Mouse (Mus musculus) heart, embryonic 12.5 days (tissue): ENCODE results near the gene Ttll9. TPM values are rescaled to one million over a fixed set of nuclear protein-coding genes. Genes with fewer than 3 reads are reported as not detected.

Experiments used
- ATAC-seq: fragments of 200-750 bp; cut with Nextera tagmentation; 2 replicates; pipeline ENCODE4 v1.8.0; 2017; ENCODE audit warnings: moderate TSS enrichment, moderate library complexity; ENCODE audit not compliant: insufficient number of reproducible peaks, low FRiP score
- H3K27ac ChIP-seq: fragments of 300-500 bp; sonication (generic); 2 replicates; pipeline ENCODE4 v1.5.1; 2016; ENCODE audit warnings: mild to moderate bottlenecking, moderate library complexity; ENCODE audit not compliant: poor library complexity, severe bottlenecking
- H3K27me3 ChIP-seq: fragments of 300-500 bp; sonication (generic); replicated peaks from 2 replicates; pipeline ENCODE4 v1.6.1; 2016; ENCODE audit warnings: mild to moderate bottlenecking, moderate library complexity
- H3K36me3 ChIP-seq: fragments of 300-500 bp; sonication (generic); 2 replicates; pipeline ENCODE4 v1.6.1; 2016; ENCODE audit warnings: mild to moderate bottlenecking, moderate library complexity
- H3K4me1 ChIP-seq: fragments of 300-500 bp; sonication (generic); replicated peaks from 2 replicates; pipeline ENCODE4 v1.6.1; 2016; ENCODE audit warnings: mild to moderate bottlenecking
- H3K4me2 ChIP-seq: fragments of 300-500 bp; sonication (generic); 2 replicates; pipeline ENCODE4 v1.6.1; 2016; ENCODE audit warnings: mild to moderate bottlenecking, moderate library complexity
- H3K4me3 ChIP-seq: fragments of 300-500 bp; sonication (generic); 2 replicates; pipeline ENCODE4 v1.5.1; 2016; ENCODE audit warnings: mild to moderate bottlenecking
- H3K9ac ChIP-seq: fragments of 300-500 bp; sonication (generic); 2 replicates; pipeline ENCODE4 v1.6.1; 2016; ENCODE audit warnings: mild to moderate bottlenecking, moderate library complexity
- H3K9me3 ChIP-seq: fragments of 300-500 bp; sonication (generic); replicated peaks from 2 replicates; pipeline ENCODE4 v1.6.1; 2016; ENCODE audit warnings: mild to moderate bottlenecking, moderate library complexity
- WGBS: fragments of 180-500 bp; shearing (Covaris S2); methylation state at CpG from one replicate; pipeline ENCODE4 v1.1.7; 2016; 5-methylcytosine and 5-hydroxymethylcytosine counted together
- polyA plus RNA-seq: library from polyadenylated mRNA; unstranded; fragments of >200 nt; fragmentation: Nextera tagmentation; extraction: Ambion mirVana; gene quantifications from 2 replicates; pipeline ENCODE4 v1.2.1, GENCODE M21; 2016

The Ttll9 gene
- polyA plus RNA-seq, 1 experiment from 2014 or later: 0.38 TPM

DNA sequence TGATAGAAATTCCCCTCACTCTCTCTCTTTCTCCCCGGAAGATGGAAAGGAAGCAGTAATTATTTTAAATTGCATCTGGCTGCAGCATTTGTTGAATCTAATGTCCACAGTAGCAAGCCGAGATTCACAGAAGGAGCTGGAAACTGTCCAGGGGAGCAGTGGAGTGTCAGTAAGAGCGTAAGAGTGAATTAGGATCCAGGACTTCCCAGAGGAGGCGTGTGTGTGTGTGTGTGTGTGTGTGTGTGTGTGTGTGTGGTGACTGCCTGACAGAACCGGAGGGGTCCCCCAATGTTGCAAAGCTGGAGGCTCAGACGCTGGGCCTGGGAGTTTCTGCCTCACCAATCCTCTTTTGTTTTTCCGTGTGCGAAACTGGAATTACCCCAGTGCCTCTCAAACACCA lies 53.5 kb downstream of the Ttll9 start:
- WGBS: 46% methylated on average over 8 of the region's 8 CpGs
- Histone ChIP-seq H3K9me3 (no peaks in the 10 kb centered on the region), H3K27ac (no peak overlapping the region), H3K36me3 (peaks cover 28% of the 10 kb centered on the region), H3K4me2 (no peak overlapping the region), H3K4me3 (no peak overlapping the region), H3K27me3 (peaks cover 38% of the 10 kb centered on the region), H3K4me1 (peaks cover 10% of the 10 kb centered on the region), H3K9ac (no peak overlapping the region)
- no peak for ATAC-seq

DNA sequence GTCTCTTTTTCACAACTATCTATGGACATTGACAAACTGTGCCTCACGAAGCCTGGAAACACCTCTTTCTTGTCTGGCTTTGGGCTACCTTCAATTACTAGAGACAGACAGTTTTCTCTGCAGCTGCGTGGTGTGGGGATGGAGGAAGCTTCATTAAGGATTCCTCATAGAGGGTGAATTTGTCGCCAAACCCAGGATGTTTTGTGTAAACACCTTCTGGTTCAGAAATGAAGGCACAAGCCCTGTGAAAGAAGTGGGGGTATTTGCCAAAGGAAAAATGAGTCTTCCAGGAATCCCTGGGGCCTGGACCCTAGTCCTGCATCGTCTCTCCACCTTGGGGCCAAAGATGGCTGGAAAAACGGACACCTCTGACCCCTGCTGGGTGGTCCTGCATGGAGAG lies 54.5 kb downstream of the Ttll9 start:
- no peak for ATAC-seq
- Histone ChIP-seq H3K4me2 (no peak overlapping the region), H3K27ac (no peak overlapping the region), H3K36me3 (peaks cover 19% of the 10 kb centered on the region), H3K4me1 (peaks cover 10% of the 10 kb centered on the region), H3K27me3 (peaks cover 39% of the 10 kb centered on the region), H3K9me3 (no peaks in the 10 kb centered on the region), H3K9ac (no peak overlapping the region), H3K4me3 (no peak overlapping the region)
- 44% methylated on average over 5 of the region's 5 CpGs for WGBS

DNA sequence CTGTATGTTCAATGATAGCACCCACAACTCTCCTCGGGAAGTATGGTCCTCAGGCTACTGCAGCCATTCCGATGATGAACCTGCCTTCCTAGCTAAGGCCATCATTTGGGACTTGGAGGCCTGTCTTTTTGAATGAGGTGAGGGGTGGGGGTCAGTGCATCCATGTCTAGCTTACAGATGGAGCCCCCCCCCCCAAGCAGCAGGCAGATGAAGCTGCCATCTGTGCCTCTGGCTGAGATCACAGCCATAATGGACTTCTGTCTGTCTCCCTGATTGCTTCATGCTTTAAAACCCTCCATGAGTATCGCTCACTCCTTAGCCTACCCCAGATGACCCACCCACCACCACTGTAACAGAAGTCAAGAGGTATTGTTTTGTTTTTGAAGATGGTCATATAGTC lies 57.1 kb downstream of the Ttll9 start:
- H3K9me3 ChIP-seq: no peaks in the 10 kb centered on the region
- peaks cover 5% of the 10 kb centered on the region for H3K4me1 ChIP-seq
- WGBS: 70% methylated on average over 3 of the region's 3 CpGs
- no peak for ATAC-seq
- H3K36me3 ChIP-seq: no peaks in the 10 kb centered on the region
- no peak overlapping the region for H3K9ac ChIP-seq
- no peak overlapping the region for H3K4me2 ChIP-seq
- peaks cover 49% of the 10 kb centered on the region for H3K27me3 ChIP-seq
- no peak overlapping the region for H3K27ac ChIP-seq
- H3K4me3 ChIP-seq: no peak overlapping the region

DNA sequence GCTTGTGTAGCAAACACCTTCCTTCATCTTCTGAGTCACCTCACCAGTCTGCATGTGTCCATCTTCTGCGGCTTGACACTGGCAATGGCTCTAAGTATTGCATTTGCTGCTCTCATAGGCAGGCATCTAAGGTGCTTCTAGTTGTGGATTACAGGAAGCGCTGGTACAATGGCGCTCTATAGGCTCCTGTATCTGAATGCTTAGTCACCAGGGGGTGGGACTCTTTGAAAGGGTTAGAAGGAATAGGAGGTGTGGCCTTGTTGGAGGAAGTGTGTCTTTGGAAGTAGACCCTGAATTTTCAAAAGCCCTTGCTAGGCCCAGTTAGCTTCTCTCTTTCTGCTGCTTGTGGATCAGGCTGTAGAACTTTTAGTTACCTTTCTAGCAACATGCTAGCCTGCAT lies 58.9 kb downstream of the Ttll9 start:
- Histone ChIP-seq H3K27me3 (peaks cover 54% of the 10 kb centered on the region), H3K36me3 (no peaks in the 10 kb centered on the region), H3K4me1 (no peaks in the 10 kb centered on the region), H3K9me3 (no peaks in the 10 kb centered on the region), H3K9ac (no peak overlapping the region), H3K4me3 (no peak overlapping the region), H3K27ac (no peak overlapping the region), H3K4me2 (no peak overlapping the region)
- 58% methylated on average over 3 of the region's 3 CpGs for WGBS
- ATAC-seq: no peak

DNA sequence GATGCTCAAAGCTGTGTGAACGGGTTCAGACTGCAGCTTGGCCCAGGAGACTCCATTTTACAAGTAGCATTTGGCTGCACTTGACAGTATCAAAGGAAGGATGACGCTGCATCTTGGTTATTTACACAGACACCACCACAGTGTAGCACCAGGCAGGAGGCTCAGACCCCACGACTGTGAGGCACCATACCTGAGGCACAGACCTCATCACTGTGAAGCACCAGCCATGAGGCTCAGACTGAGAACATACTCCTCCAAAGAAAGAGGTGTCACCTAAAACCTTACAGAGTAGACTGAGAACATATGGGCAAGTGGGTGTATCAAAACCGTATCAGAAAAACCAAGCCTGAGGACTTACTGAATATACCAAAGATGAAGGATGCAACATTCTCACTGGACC lies 60.6 kb downstream of the Ttll9 start:
- Histone ChIP-seq H3K4me1 (no peaks in the 10 kb centered on the region), H3K9ac (no peak overlapping the region), H3K4me2 (no peak overlapping the region), H3K27me3 (peaks cover 53% of the 10 kb centered on the region), H3K4me3 (no peak overlapping the region), H3K27ac (no peak overlapping the region), H3K9me3 (no peaks in the 10 kb centered on the region), H3K36me3 (no peaks in the 10 kb centered on the region)
- no peak for ATAC-seq
- WGBS: 58% methylated on average over 4 of the region's 4 CpGs

DNA sequence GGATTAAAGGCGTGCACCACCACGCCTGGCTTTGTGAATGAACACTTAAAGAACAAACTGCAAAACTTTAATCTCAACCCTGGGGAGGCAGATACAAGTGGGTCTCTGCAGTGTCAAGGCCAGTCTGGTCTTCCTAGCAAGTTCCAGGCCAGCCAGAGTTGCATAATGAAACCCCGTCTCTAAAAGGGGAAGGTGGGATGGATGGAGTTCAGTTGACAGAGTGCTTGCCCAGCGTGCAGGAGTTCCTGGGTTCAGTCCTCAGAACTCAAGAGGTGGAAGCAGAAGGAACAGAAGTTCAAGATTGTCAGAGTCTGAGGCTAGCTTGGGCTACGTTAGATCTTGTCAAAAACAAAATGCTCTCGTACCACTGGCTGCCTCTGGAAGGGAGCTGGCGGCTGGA lies 63.8 kb downstream of the Ttll9 start:
- H3K4me3 ChIP-seq: no peak overlapping the region
- no peak for ATAC-seq
- H3K27me3 ChIP-seq: peaks cover 59% of the 10 kb centered on the region
- H3K9ac ChIP-seq: no peak overlapping the region
- H3K9me3 ChIP-seq: no peaks in the 10 kb centered on the region
- no peaks in the 10 kb centered on the region for H3K4me1 ChIP-seq
- no peaks in the 10 kb centered on the region for H3K36me3 ChIP-seq
- H3K27ac ChIP-seq: no peak overlapping the region
- 77% methylated on average over 7 of the region's 7 CpGs for WGBS
- no peak overlapping the region for H3K4me2 ChIP-seq

DNA sequence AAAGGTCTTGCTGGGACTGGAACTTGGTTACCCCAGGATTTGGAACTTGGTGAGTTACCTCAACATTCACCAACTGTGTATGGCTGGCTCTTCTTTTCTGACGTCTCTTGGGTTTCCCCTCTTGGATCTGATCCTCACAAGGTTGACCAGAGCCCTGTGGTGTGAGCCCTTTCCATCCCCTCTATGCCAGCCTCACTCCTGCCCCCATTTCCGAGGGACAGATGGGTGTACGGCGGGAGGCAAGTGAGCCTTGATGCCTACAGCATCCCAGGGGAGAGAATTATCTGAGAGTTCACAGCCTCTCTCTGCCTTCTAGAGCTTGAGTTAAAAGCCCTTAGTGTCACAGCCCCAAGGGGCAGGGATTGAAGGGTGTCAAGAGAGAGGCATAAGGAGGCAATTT lies 65.2 kb downstream of the Ttll9 start:
- H3K4me2 ChIP-seq: no peak overlapping the region
- WGBS: 48% methylated on average over 4 of the region's 4 CpGs
- no peaks in the 10 kb centered on the region for H3K9me3 ChIP-seq
- H3K27ac ChIP-seq: no peak overlapping the region
- H3K9ac ChIP-seq: no peak overlapping the region
- H3K36me3 ChIP-seq: no peaks in the 10 kb centered on the region
- H3K4me3 ChIP-seq: no peak overlapping the region
- peaks cover 73% of the 10 kb centered on the region for H3K27me3 ChIP-seq
- H3K4me1 ChIP-seq: peaks cover 6% of the 10 kb centered on the region
- ATAC-seq: no peak

DNA sequence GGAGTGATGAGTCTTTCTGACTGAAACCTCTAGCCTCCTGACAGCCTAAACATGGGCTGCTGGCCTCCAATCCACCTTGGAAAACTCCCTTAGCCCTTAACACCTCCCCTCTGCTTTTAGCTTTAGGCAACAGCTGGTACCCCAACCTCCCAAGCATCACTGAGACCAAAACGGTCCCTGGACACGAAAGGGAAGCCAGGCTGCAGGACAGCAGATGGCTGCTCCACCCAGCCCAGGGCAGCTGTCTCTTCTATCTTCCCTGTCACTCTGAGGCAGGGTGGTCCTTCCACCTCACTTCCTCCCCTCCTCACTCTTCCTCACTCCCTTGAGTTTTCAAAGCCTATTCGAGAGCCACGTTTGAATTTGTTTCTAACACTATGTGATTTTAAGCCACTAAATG lies 68.1 kb downstream of the Ttll9 start:
- peaks cover 88% of the 10 kb centered on the region for H3K27me3 ChIP-seq
- no peak overlapping the region for H3K27ac ChIP-seq
- no peak overlapping the region for H3K9ac ChIP-seq
- H3K36me3 ChIP-seq: no peaks in the 10 kb centered on the region
- H3K4me2 ChIP-seq: no peak overlapping the region
- H3K4me1 ChIP-seq: peaks cover 6% of the 10 kb centered on the region
- ATAC-seq: no peak
- no peak overlapping the region for H3K4me3 ChIP-seq
- H3K9me3 ChIP-seq: no peaks in the 10 kb centered on the region
- 16% methylated on average over 4 of the region's 4 CpGs for WGBS

DNA sequence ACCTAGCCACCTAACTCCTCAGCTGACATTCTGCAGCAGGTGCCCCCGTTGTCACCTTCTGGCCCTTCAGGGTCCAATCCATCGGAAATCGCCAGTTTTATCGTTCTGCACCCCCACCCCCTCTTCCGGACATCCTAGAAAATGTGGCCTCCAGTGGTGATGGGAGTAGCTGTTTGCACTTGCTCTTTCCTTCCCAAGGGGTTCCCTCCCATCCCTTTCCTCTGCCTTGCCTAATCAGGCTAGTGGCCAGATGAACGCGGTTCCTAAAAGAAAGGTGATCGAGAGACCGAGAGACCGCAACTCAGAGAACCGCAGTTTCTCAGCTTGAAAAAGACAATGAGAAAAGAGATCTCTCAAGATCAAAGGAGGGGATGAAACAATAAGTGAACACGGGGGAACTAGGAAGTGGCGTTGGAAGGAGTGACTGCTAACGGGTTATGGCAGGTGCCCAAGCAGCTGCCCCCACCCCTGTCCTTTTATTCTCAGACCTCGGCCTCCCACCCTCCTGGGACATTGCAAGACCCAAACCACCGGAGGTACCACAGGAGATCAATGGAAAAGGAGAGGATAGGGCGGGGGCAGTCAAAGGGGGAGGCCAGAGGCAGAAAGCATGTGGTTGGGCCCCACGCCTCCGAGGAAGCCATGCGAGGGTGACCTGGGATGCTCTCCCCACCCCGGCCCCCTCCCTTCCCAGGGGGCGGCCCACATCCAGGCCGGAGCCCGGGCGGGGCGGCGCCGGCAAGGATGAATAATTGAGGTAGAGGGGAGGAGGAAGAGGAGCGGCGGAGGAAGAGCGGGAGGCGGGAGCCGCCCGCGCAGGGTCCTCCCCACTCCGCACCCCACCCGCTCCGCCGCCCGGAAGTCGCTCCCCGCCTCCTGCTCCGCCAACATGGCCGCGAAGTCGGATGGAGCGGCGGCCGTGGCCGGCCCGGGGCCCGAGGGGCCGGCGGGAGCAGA lies 69.1 kb downstream of the Ttll9 start, which contains the start of gene Xkr7:
Gene Xkr7 (plus strand): TSS at position 727 of the 957 bp plus-strand sequence.
- ATAC-seq: peak; percentile 39; the same call in 1 of the 2 replicates
- Histone ChIP-seq H3K9ac (no peak within 1 kb of the TSS), H3K4me2 (peak within 1 kb of the TSS; percentile 80), H3K4me1 (peaks cover 6% of the 10 kb centered on the region), H3K4me3 (peak within 1 kb of the TSS; percentile 49), H3K27me3 (peaks cover 90% of the 10 kb centered on the region), H3K27ac (no peak within 1 kb of the TSS), H3K9me3 (no peaks in the 10 kb centered on the region), H3K36me3 (no peaks in the 10 kb centered on the region)
- WGBS: 3% methylated on average over 49 of the region's 54 CpGs

DNA sequence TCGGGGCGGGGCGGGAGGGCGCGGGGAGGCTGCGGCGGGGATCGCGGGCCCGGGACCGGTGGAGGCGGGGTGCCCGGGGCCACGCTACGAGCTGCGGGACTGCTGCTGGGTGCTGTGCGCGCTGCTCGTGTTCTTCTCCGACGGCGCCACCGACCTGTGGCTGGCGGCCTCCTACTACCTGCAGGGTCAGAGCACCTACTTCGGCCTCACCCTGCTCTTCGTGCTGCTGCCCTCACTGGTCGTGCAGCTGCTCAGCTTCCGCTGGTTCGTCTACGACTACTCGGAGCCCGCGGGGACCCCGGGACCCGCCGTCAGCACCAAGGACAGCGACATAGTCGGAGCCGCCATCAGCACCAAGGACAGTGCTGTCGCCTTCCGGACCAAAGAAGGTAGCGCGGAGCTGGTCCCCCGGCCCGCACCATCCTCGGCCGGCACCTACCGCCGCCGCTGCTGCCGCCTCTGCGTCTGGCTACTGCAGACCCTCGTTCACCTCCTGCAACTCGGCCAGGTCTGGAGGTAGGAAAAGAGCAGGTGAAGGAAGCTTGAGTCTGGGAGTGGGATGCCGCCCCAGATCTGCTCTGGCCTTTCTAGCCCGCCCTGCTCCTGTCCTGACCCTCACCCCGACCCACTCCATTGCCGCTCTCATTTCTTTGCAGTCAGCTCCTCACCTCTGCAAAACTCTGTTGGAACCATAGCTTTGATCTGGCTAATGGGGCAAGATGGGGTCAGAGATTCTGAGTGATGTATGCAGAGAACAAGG lies 70.0 kb downstream of the Ttll9 start:
- 3% methylated on average over 51 of the region's 58 CpGs for WGBS
- Histone ChIP-seq H3K36me3 (no peaks in the 10 kb centered on the region), H3K27me3 (peaks cover 90% of the 10 kb centered on the region), H3K9me3 (no peaks in the 10 kb centered on the region), H3K4me1 (peaks cover 6% of the 10 kb centered on the region), H3K27ac (no peak overlapping the region), H3K9ac (no peak overlapping the region), H3K4me3 (peak overlapping the region; percentile 49), H3K4me2 (peak overlapping the region; percentile 80)
- peak; percentile 51; the same call in 1 of the 2 replicates for ATAC-seq

DNA sequence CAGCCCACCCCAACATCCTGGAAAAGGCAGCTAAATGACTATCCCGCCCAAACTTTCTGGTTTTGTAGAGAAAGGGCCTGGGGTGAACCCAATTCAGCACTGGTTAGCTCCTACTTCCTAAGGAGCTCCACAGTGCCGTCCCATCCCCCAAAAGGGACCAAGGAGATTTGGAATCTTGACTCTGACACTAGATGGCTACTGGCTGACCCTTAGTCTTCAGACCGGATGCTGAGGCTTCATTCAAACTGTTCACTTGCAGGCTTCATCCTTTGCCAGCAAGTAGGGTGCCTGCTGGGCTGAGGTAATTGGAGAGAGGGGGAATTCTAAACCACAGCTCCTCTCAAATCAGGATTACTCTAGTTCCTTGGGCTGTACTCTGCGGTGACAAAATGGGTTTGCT lies 70.7 kb downstream of the Ttll9 start:
- no peak overlapping the region for H3K4me3 ChIP-seq
- H3K36me3 ChIP-seq: no peaks in the 10 kb centered on the region
- no peaks in the 10 kb centered on the region for H3K9me3 ChIP-seq
- 17% methylated on average over 4 of the region's 4 CpGs for WGBS
- H3K27ac ChIP-seq: no peak overlapping the region
- ATAC-seq: no peak
- peaks cover 92% of the 10 kb centered on the region for H3K27me3 ChIP-seq
- H3K4me2 ChIP-seq: no peak overlapping the region
- H3K9ac ChIP-seq: no peak overlapping the region
- peaks cover 6% of the 10 kb centered on the region for H3K4me1 ChIP-seq
